Mouse (Mus musculus): ENCODE results near the gene Them4. TPM values are rescaled to one million over a fixed set of nuclear protein-coding genes. Genes with fewer than 3 reads are reported as not detected.
"Not testable (repeated sequence)": the region's sequence is repeated elsewhere in the genome, so short reads cannot be mapped to it uniquely, and the experiment has no call there.

Gene Them4
- 18.5 and 19.4 TPM in 2 replicates for polyA plus RNA-seq (2015; fragmentation: Nextera tagmentation; extraction: Ambion mirVana)

DNA sequence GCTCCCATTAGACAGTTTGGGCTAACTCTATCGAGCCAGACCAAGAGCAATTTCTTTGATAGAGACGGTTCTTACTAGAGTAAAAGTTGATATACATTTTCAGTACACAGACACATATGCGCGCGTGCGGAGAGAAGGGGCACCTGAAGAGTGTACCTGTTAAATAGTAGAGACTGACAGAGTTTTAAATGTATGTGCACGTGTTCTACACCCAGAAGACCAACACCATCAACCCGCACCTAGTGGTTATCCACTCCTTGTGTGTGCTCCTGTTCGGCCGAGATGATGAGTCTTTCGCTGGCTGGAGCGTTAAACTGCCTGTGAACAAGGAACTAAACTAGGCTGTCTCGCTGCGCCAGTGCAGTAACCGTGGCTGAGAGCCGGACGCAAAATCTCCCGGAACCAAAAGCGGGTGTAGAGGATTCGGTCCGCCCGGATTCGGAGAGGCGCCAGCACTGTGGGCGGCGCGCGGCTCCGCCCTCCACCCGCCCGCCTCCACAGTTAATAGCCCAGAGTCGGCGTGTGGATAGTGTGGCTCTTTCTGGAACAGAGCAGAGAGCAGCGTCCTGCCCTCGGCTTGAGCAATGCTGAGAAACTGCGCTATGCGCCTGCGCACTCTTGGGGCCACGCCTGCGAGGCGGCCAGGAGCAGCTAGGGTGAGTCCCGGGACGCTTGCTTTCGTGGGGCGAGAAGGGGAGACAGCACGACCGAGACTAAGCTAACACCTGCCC, at the start of gene Them4:
Gene Them4, plus strand, starts transcription at position 457 of the 731 bp plus-strand sequence.
- H3K9me3 ChIP-seq (ENCODE audit: control insufficient read depth, low read length) = no peaks in the 10 kb centered on the region
- H3K36me3 ChIP-seq (ENCODE audit: control insufficient read depth, insufficient read depth, low read length) = no peaks in the 10 kb centered on the region
- peak within 1 kb of the TSS; percentile 96 for H3K27ac ChIP-seq (ENCODE audit: low read length)
- H3K9ac ChIP-seq (ENCODE audit: low read depth, low read length) = peak within 1 kb of the TSS; percentile 79
- under 1% methylated on average over 47 of the region's 47 CpGs for WGBS
- H3K4me2 ChIP-seq (ENCODE audit: low read depth, low read length) = peak within 1 kb of the TSS; percentile 68
- peak; percentile 99 for ATAC-seq
- H3K27me3 ChIP-seq (replicated peaks; ENCODE audit: control insufficient read depth, insufficient read depth, low read length) = no peaks in the 10 kb centered on the region
- H3K4me3 ChIP-seq (ENCODE audit: low read length) = peak within 1 kb of the TSS; percentile 68
- 0 out of 2 replicates have a peak, but pooled peaks cover 6% of the 10 kb centered on the region for H3K4me1 ChIP-seq (ENCODE audit: control insufficient read depth, insufficient read depth, low read length)

DNA sequence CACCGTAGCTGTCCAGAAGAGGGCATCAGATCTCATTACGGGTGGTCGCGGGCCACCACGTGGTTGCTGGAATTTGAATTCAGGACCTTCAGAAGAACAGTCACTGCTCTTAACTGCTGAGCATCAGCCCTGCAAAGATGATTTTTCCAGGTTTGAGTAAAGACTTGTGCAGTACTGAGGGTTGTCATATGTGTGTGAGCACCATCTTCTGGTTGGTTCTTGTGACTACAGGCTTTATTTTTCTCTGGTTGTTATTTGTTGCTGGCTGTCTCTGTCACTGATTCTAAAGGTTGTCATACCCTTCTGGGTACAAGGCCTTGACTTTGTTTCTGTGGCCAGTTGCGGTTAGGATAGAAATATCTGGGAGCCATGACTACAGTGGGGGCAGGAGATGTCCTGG, 49.3 kb upstream of the Them4 start:
- Histone ChIP-seq H3K36me3 (ENCODE audit: control insufficient read depth, insufficient read depth, low read length) (no peaks in the 10 kb centered on the region), H3K9me3 (ENCODE audit: control insufficient read depth, low read length) (no peaks in the 10 kb centered on the region), H3K4me3 (ENCODE audit: low read length) (no peak overlapping the region), H3K4me1 (ENCODE audit: control insufficient read depth, insufficient read depth, low read length) (no peaks in the 10 kb centered on the region), H3K27me3 (replicated peaks; ENCODE audit: control insufficient read depth, insufficient read depth, low read length) (no peaks in the 10 kb centered on the region), H3K27ac (ENCODE audit: low read length) (no peak overlapping the region), H3K4me2 (ENCODE audit: low read depth, low read length) (no peak overlapping the region), H3K9ac (ENCODE audit: low read depth, low read length) (no peak overlapping the region)
- ATAC-seq = 0 out of 2 replicates have a peak, but pooled peaks have one; percentile 26
- WGBS = 44% methylated on average over 6 of the region's 6 CpGs

DNA sequence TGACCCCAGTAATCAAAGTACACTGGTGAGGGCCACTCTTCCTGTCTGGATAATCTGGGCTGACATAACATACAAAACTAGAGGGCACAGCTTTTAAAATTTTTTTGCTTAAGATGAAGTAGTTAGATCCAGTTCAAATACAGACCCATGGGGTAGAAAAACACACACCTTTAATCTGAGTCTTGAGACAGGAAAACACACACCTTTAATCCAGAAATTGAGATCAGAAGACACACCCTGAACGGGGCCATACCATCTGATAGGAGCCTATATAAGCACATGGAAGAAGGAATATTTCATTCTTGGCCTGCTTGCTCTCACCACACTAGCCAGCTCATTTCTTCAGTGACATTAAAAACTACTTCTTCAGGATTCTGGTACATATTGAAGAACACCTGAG, 46.2 kb upstream of the Them4 start, which contains the start of gene Gm4778:
Gene Gm4778, plus strand, starts transcription at position 301 of the 400 bp plus-strand sequence.
- not testable (repeated sequence) for ATAC-seq; H3K4me1 ChIP-seq (ENCODE audit: control insufficient read depth, insufficient read depth, low read length); H3K27me3 ChIP-seq (replicated peaks; ENCODE audit: control insufficient read depth, insufficient read depth, low read length); H3K36me3 ChIP-seq (ENCODE audit: control insufficient read depth, insufficient read depth, low read length); H3K4me2 ChIP-seq (ENCODE audit: low read depth, low read length); H3K9ac ChIP-seq (ENCODE audit: low read depth, low read length); H3K9me3 ChIP-seq (ENCODE audit: control insufficient read depth, low read length); H3K27ac ChIP-seq (ENCODE audit: low read length); H3K4me3 ChIP-seq (ENCODE audit: low read length)
- 100% methylated on average over 1 of the region's 1 CpGs for WGBS

DNA sequence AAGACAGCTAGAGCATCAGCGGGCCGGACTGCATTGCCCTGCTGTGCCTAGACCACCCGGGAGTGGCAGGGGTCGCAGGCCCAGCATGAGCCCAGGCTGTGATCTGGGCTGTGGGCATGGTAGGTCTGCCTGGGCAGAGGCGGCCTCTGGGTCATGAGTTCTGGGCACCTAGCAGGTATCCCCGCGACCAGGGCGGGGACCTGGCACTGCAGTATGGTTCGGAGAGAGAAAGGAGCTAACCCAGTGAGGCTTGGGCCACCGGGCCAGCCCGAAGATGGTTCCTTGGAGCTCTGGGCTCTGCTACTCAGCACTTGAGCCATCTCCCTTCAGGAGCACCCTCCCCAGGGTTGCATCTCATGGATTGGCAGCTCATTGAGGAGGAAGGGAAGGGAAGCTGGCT, 33.9 kb upstream of the Them4 start:
- no peak for ATAC-seq
- Histone ChIP-seq H3K4me3 (ENCODE audit: low read length) (no peak overlapping the region), H3K9me3 (ENCODE audit: control insufficient read depth, low read length) (no peaks in the 10 kb centered on the region), H3K36me3 (ENCODE audit: control insufficient read depth, insufficient read depth, low read length) (no peaks in the 10 kb centered on the region), H3K9ac (ENCODE audit: low read depth, low read length) (no peak overlapping the region), H3K4me2 (ENCODE audit: low read depth, low read length) (no peak overlapping the region), H3K27me3 (replicated peaks; ENCODE audit: control insufficient read depth, insufficient read depth, low read length) (no peaks in the 10 kb centered on the region), H3K27ac (ENCODE audit: low read length) (no peak overlapping the region), H3K4me1 (ENCODE audit: control insufficient read depth, insufficient read depth, low read length) (no peaks in the 10 kb centered on the region)
- 89% methylated on average over 11 of the region's 11 CpGs for WGBS

DNA sequence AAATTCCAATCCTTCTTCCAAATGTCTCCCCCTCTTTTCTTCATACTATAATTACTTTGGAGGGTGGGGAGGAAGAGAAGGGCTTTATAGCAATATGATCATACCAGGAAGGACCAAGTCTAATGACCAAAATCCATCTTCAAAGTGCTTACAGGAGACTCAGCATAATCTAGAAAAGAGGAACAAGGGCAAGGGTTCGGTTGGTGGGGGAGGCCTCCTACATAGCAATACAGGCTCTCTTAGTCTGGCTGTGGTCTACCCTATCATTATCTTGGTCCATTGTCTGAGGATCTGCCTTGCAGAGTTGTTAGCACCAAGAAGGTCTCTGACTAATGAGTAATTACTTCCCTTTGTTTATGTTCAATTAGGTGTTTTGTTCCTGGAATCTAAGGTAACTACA, 4.4 kb upstream of the Them4 start:
- H3K27me3 ChIP-seq (replicated peaks; ENCODE audit: control insufficient read depth, insufficient read depth, low read length) = no peaks in the 10 kb centered on the region
- H3K4me3 ChIP-seq (ENCODE audit: low read length) = no peak overlapping the region
- no peak overlapping the region for H3K4me2 ChIP-seq (ENCODE audit: low read depth, low read length)
- 68% methylated on average over 1 of the region's 1 CpGs for WGBS
- ATAC-seq = no peak
- H3K9ac ChIP-seq (ENCODE audit: low read depth, low read length) = no peak overlapping the region
- H3K36me3 ChIP-seq (ENCODE audit: control insufficient read depth, insufficient read depth, low read length) = no peaks in the 10 kb centered on the region
- H3K27ac ChIP-seq (ENCODE audit: low read length) = no peak overlapping the region
- no peaks in the 10 kb centered on the region for H3K4me1 ChIP-seq (ENCODE audit: control insufficient read depth, insufficient read depth, low read length)
- H3K9me3 ChIP-seq (ENCODE audit: control insufficient read depth, low read length) = no peaks in the 10 kb centered on the region

DNA sequence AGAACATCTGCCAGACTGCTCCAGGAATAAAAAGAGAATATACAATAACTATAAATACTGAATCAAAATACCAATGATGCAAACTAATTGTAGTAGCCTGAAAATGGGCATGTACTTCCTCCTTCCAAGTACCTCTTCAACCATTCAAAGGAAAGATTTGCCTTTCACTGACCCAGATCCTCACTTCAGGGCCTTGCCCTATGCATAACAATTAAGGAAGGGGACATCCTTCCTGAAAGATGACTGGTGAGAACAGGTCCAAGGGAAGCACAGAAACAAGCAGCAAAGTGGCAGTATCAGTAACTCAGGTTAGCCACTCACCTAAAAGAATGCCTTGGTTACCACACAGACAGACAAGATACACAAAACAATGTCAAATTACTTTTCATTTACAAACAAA, 2.9 kb upstream of the Them4 start:
- H3K9me3 ChIP-seq (ENCODE audit: control insufficient read depth, low read length) = no peaks in the 10 kb centered on the region
- no peak overlapping the region for H3K9ac ChIP-seq (ENCODE audit: low read depth, low read length)
- no peaks in the 10 kb centered on the region for H3K36me3 ChIP-seq (ENCODE audit: control insufficient read depth, insufficient read depth, low read length)
- no peak for ATAC-seq
- H3K4me2 ChIP-seq (ENCODE audit: low read depth, low read length) = no peak overlapping the region
- H3K27ac ChIP-seq (ENCODE audit: low read length) = no peak overlapping the region
- H3K4me3 ChIP-seq (ENCODE audit: low read length) = no peak overlapping the region
- H3K27me3 ChIP-seq (replicated peaks; ENCODE audit: control insufficient read depth, insufficient read depth, low read length) = no peaks in the 10 kb centered on the region
- 0 out of 2 replicates have a peak, but pooled peaks cover 6% of the 10 kb centered on the region for H3K4me1 ChIP-seq (ENCODE audit: control insufficient read depth, insufficient read depth, low read length)

DNA sequence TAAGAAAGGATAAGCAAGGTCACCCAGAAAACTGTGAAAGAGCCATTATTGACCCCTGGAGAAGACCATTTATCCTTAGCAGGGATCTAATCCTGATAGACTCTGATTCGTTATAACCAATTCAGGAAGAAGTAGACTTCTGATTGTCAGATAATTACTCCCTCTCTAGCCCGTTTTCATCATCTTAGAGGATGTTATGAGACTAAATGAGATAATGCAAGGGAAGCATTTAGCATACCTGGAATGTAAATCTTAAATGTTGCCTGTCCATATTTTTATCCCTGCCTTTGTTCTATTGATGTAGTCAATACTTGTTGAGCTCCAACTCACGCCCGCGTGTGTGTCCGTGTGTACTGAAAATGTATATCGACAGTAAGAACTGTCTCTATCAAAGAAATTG, 602 bp downstream of the Them4 start:
- Histone ChIP-seq H3K27ac (ENCODE audit: low read length) (peak overlapping the region; percentile 96), H3K4me2 (ENCODE audit: low read depth, low read length) (peak overlapping the region; percentile 68), H3K9me3 (ENCODE audit: control insufficient read depth, low read length) (no peaks in the 10 kb centered on the region), H3K36me3 (ENCODE audit: control insufficient read depth, insufficient read depth, low read length) (no peaks in the 10 kb centered on the region), H3K27me3 (replicated peaks; ENCODE audit: control insufficient read depth, insufficient read depth, low read length) (no peaks in the 10 kb centered on the region), H3K4me3 (ENCODE audit: low read length) (peak overlapping the region; percentile 68), H3K4me1 (ENCODE audit: control insufficient read depth, insufficient read depth, low read length) (0 out of 2 replicates have a peak, but pooled peaks cover 6% of the 10 kb centered on the region), H3K9ac (ENCODE audit: low read depth, low read length) (peak overlapping the region; percentile 79)
- no peak for ATAC-seq
- 40% methylated on average over 7 of the region's 7 CpGs for WGBS

DNA sequence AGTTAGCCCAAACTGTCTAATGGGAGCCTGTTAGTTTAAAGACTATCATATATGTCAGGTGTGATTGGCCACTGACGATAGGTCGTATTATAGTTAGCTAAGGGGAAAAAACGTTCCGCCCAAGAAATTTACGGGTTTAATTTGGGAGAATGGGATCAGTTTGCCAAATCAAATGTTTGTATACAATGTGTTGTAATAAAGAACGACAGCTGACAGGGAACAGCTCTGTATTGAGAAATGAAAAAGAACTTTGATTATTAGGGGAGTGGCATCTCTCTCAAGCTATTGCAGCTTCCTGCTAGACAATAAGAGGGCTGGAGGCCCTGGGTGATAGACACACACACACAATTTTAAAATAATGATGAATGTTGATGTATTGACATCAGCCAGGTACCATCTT, 1.0 kb downstream of the Them4 start:
- H3K27ac ChIP-seq (ENCODE audit: low read length) = peak overlapping the region; percentile 96
- 0 out of 2 replicates have a peak, but pooled peaks have one; percentile 22 for ATAC-seq
- no peaks in the 10 kb centered on the region for H3K9me3 ChIP-seq (ENCODE audit: control insufficient read depth, low read length)
- H3K4me1 ChIP-seq (ENCODE audit: control insufficient read depth, insufficient read depth, low read length) = 0 out of 2 replicates have a peak, but pooled peaks cover 6% of the 10 kb centered on the region
- peak overlapping the region; percentile 68 for H3K4me2 ChIP-seq (ENCODE audit: low read depth, low read length)
- H3K27me3 ChIP-seq (replicated peaks; ENCODE audit: control insufficient read depth, insufficient read depth, low read length) = no peaks in the 10 kb centered on the region
- H3K9ac ChIP-seq (ENCODE audit: low read depth, low read length) = peak overlapping the region; percentile 79; the same call in 1 of the 2 replicates
- H3K36me3 ChIP-seq (ENCODE audit: control insufficient read depth, insufficient read depth, low read length) = no peaks in the 10 kb centered on the region
- WGBS = 55% methylated on average over 6 of the region's 6 CpGs
- H3K4me3 ChIP-seq (ENCODE audit: low read length) = peak overlapping the region; percentile 68

DNA sequence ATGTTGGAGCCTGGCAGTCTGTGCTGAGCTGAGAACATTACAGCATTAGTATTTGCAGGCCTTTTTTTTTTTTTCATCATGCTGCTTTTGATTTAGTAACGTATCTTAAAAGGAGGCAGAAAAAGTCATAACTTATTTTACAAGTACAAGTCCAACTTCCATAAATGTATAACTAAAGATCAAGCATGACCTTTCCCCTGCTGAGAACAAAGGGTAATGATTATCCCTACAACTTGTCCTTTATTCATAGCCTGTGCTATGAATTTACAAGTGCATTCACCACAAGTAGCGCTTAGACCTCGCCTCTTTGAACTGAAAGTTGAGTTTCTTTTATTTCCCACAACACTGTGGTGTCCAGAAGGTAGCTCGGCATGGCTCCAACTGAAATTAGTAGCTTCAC, 1.5 kb downstream of the Them4 start:
- H3K4me1 ChIP-seq (ENCODE audit: control insufficient read depth, insufficient read depth, low read length) = 0 out of 2 replicates have a peak, but pooled peaks cover 6% of the 10 kb centered on the region
- peak overlapping the region; percentile 68 for H3K4me2 ChIP-seq (ENCODE audit: low read depth, low read length)
- H3K36me3 ChIP-seq (ENCODE audit: control insufficient read depth, insufficient read depth, low read length) = no peaks in the 10 kb centered on the region
- 66% methylated on average over 4 of the region's 4 CpGs for WGBS
- H3K27me3 ChIP-seq (replicated peaks; ENCODE audit: control insufficient read depth, insufficient read depth, low read length) = no peaks in the 10 kb centered on the region
- peak overlapping the region; percentile 96 for H3K27ac ChIP-seq (ENCODE audit: low read length)
- H3K9ac ChIP-seq (ENCODE audit: low read depth, low read length) = 0 out of 2 replicates have a peak overlapping the region, but pooled peaks have one; percentile 3
- peak overlapping the region; percentile 68 for H3K4me3 ChIP-seq (ENCODE audit: low read length)
- H3K9me3 ChIP-seq (ENCODE audit: control insufficient read depth, low read length) = no peaks in the 10 kb centered on the region
- ATAC-seq = no peak

All from intestine, embryonic 16.5 days (tissue).